Mouse (Mus musculus) cerebellum, postnatal 25 days (tissue): ENCODE results near the gene Inafm1.
"Not testable (repeated sequence)": the region's sequence is repeated elsewhere in the genome, so short reads cannot be mapped to it uniquely, and the experiment has no call there.

Experiments
- DNase-seq, 2 experiments: peaks; one replicate each; pipeline ENCODE4 v3.0.0; 2021; ENCODE audit warnings: mixed read lengths in 2 of 2

Gene Inafm1

GRCm38 (mm10) chr7:16261097-16261496 lies 12.3 kb downstream of the Inafm1 start:
- no peak for DNase-seq

DNA sequence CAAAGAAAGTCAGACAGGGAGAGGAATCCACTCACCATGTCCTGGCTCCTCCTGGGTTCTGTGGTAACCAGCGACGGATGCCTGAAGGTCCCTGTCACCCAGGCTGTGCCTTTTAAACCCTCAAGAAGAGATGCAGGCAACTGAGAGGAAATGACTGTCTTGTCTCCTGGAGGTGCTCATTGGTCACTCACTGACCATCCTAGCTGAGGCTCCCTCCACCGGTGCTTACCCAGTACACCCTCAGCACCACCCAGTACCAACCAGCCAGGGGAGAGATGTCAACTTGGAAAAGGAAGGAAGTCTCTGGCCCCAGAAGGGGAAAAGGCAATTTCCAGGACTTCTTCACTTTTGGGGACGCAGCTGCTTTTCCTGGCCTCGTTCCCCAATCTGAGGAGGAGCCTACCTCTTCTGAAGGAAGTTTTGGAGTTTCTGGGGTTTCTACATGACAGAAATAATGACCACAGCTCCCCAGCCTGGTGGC lies 14.3 kb downstream of the Inafm1 start, which contains the start of gene C5ar1:
Gene C5ar1, minus strand, starts transcription at position 431 of the 481 bp plus-strand sequence.
- DNase-seq, result no peak

DNA sequence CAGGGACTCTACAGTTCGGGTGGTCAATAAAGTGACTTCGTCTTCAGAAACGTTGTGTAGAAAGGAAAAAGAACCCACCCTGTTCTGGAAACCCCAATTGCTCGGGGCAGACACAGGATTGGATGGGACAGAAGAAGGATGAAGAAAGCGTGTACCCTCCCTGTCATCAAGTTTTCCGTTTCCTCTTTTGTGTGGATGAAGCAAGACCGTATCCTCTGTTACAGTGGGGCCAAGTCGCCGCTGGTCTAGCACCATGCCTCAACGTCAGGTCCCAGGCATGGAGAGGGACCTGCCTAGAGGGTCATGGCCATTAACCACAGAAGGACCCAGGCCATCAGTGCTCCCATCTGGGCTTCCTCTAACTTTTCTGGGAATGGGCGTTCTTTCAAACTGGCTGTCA lies 15.6 kb downstream of the Inafm1 start:
- no peak for DNase-seq

- DNase-seq, result not testable (repeated sequence)
Observed at GRCm38 (mm10) chr7:16255963-16256362, 17.5 kb downstream of the Inafm1 start.

- DNase-seq, result no peak
Observed at GRCm38 (mm10) chr7:16254195-16254594, 19.2 kb downstream of the Inafm1 start.

DNA sequence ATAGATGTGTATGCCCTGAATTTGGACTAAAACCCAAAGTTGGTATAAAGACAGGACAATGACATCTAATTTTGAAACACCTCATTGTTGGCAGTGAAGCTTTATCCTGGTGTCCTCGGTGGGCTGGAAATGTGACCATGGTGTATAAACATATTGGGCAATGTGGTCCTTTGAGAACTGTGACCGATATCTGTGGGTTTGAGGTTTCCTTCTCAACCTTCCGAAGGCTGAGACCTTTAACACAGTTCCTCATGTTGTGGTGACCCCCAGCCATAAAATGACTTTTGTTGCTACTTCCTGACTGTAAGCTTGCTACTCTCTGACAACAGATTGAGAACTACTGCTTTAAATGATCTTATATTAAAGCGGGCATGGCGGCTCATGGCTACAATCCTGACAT lies 22.7 kb downstream of the Inafm1 start:
- no peak for DNase-seq

- no peak for DNase-seq
Observed at GRCm38 (mm10) chr7:16245958-16246357, 27.5 kb downstream of the Inafm1 start.

DNA sequence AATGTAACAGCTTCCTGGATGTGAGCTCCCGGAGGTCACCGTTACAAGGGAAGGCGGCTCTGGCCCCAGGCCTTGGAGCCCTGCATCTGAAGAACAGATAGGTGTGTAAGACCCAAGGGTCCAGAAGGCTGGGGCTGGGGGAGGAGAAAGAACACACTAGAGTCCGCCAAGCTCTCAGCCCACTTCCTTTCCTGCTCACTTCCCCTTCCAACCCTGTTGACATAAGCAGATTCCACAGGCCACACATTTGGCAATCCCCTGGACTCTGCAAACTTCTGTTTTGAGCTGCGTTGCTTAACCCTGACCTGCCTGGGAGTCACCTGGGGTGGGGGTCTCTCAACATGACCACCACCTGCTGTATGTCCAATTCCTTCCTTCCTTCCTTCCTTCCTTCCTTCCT lies 29.4 kb downstream of the Inafm1 start, which contains the start of gene C5ar2:
Gene C5ar2, minus strand, starts transcription at position 88 of the 400 bp plus-strand sequence.
- DNase-seq, result no peak

DNA sequence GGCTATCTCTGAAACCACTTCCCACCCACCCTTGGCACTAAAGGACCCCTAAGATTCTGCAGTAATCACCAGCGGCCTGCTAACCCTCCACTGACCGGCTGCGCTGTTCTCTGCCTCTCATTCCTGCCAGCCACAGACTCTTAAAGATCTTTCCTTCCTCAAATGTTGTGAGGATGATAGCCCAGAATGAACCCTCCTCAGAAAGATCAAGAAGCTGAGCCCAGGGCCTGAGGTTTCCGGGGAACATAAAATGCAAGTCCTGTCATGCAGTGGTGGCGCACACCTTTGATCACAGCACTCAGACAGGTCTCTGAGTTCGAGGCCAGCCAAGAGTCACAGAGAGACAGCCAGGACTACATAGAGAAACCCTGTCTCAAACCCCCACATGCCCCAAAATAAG lies 31.2 kb downstream of the Inafm1 start:
- DNase-seq, result no peak

DNA sequence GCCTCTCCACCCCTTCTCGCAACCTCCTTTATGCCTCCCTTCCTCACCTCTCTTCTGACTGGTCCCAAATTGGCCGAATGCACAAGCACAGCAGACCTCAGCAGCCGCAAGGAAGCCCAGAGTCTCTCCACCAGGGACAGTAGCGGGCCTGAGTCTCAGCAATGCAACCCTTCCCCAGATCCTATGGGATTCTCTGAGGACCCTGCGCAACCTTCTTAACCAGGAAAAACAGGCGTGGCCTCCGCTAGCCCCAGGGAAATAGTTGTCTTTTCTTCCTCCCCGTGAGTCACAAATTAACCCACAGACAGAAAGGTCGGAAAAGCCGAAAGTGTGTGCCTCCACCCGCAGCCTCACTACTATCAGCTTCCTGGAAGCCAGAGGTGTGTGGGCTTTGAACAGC lies 31.6 kb downstream of the Inafm1 start:
- DNase-seq, result no peak

DNA sequence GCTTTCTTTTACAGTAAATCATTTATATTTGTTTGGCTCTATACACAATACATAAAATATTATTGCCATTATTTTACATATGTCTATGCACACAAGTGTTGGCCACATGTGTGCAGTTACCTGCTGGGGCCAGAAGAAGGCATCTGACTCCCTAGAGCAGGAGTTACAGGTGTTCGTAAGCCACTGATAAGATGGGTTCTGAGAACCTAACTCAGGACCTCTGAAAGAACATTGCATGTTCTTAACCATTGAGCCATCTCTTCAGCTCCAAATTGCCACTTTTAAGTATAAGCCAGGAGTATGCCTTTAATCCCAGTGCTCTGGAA lies 32.5 kb downstream of the Inafm1 start:
- DNase-seq, result no peak

DNA sequence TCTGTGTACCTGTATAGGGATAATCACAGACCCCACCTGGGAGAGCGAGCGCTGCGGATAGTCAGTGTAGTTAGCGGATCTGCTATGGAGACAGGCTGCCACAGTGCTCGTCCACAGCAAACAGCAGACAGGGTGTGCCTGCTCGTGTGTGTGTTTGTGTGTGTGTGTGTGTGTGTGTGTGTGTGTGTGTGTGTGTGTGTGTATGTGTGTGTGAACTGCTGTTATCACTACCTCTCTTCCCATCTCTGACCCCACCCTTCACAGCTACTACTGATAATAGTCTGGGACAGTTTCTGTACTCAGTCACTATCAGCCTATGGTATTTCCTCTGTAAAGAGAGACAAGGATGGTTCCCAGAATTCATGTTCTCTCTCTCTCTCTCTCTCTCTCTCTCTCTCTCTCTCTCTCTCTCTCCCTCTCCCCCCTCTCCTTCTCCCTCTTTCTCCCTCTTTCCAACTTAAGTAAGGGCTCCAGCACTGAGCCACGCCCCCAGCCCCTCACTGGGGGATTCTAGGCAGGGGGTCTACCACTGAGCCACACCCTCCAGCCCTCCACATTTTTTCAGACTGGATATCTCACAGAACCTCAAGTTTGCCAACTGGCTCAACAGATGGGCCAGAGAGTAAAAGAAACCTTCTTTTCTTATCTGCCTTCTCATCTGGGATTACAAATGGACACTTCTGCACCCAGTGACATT lies 33.0 kb downstream of the Inafm1 start:
- DNase-seq, result peak in 1 of 2 experiments; percentile 30

DNA sequence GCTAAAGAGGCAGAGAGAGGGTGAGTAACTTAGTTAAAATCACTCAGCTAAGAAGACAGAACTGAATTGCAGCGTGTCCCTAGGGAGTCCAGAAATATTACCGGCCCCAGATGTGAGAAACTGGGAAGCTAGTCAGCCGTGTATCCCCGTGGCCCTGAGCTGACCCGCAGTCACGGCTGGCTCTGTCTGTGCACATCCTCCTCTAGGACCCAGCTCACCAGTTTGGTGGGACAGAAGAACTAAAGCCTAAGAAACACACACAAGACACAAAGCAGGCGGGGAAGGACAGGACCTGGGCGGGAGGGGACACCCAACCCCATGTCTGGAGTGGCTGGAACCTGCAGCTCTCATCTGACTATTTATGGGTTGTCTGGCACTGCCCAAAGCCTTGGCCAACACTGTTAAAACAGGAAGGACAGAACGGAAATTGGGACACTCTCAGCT lies 33.8 kb downstream of the Inafm1 start:
- peak; percentile 60 to 72 for DNase-seq

DNA sequence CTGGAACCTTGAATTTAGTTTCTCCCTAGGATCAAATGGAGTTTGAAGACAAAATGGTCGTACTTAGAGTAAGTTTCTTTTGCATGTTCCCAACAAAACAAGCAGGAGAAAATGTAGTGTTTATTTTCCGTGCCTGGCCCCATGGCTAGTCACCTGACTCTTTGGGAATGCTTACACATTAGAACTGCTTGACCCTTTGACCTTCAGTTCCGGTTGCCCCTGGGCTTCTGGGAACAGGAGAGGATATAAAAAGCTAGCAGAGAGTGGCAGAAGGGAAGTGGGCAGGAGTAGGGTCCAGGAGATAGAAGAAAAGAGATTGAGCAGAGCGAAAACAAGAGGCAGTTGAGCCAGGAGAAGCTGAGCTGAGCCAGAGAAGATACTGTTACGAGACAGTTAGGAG lies 43.5 kb downstream of the Inafm1 start:
- DNase-seq, result no peak
